Mouse (Mus musculus): ENCODE measurements at regions not wholly inside any gene's neighbourhood (a gene's known extent, or its start where the extent isn't known, plus 50 kb on each side); places are given as distances from the start of the nearest gene placed in this dataset.

- Histone ChIP-seq H3K27me3 (replicated peaks) (no peaks in the 10 kb centered on the region), H3K36me3 (replicated peaks; ENCODE audit: low read length) (no peaks in the 10 kb centered on the region), H3K4me1 (no peaks in the 10 kb centered on the region), H3K9me3 (peaks cover 6% of the 10 kb centered on the region; the same call in 1 of the 2 replicates), H3K4me3 (replicated peaks) (no peak overlapping the region)
- TF ChIP-seq GATA1 (IDR thresholded peaks at IDR 0.05; ENCODE audit: borderline replicate concordance, low read length): no peak
- TF ChIP-seq FLI1 (IDR thresholded peaks at IDR 0.05; ENCODE audit: low read length): no peak
These were observed 87.0 kb upstream of the Sphkap start for GRCm38 (mm10) chr1:83495022-83495421.

- Histone ChIP-seq H3K9me3 (peaks cover 3% of the 10 kb centered on the region; the same call in 1 of the 2 replicates), H3K4me3 (replicated peaks) (no peak overlapping the region)
- no peak for TF ChIP-seq GATA1 (IDR thresholded peaks at IDR 0.05; ENCODE audit: borderline replicate concordance, low read length)
- TF ChIP-seq FLI1 (IDR thresholded peaks at IDR 0.05; ENCODE audit: low read length): no peak
These were observed 71.1 kb upstream of the Sphkap start for GRCm38 (mm10) chr1:83479111-83479510.

More at GRCm38 (mm10) chr1:83479111-83479510, 71.1 kb upstream of the Sphkap start:
- H3K4me1 ChIP-seq: no peaks in the 10 kb centered on the region
- H3K27me3 ChIP-seq (replicated peaks): no peaks in the 10 kb centered on the region
- H3K36me3 ChIP-seq (replicated peaks; ENCODE audit: low read length): no peaks in the 10 kb centered on the region

Data from megakaryocyte, embryonic 14.5 days (primary cell).